Mouse (Mus musculus) CH12.LX (cell line): ENCODE results near the gene Psmd3.

Experiments used
- CTCF ChIP-seq, 2 experiments: IDR thresholded peaks in 1 of 2; conservative IDR thresholded peaks in 1 of 2; 2 replicates each; pipeline ENCODE4 v1.5.1; 2011 to 2012; ENCODE audit warnings: low read depth in 2 of 2, low read length in 2 of 2, improper control_type of control experiment in 1 of 2, inconsistent platforms in 1 of 2, mild to moderate bottlenecking in 1 of 2, moderate library complexity in 1 of 2
- EP300 ChIP-seq: IDR thresholded peaks from 2 replicates; pipeline ENCODE4 v1.6.1; 2011; ENCODE audit warnings: low read length, improper control_type of control experiment
- KAT2A ChIP-seq: IDR thresholded peaks from 2 replicates; pipeline ENCODE4 v1.6.1; 2012; ENCODE audit warnings: low read length, improper control_type of control experiment, inconsistent platforms; ENCODE audit not compliant: insufficient replicate concordance
- MXI1 ChIP-seq: IDR thresholded peaks from 2 replicates; pipeline ENCODE4 v1.6.1; 2011; ENCODE audit warnings: mild to moderate bottlenecking, low read depth, low read length, improper control_type of control experiment
- POLR2A ChIP-seq: IDR thresholded peaks from 2 replicates; pipeline ENCODE4 v1.6.1; 2011; ENCODE audit warnings: low read depth, mild to moderate bottlenecking, improper control_type of control experiment, low read length
- TBP ChIP-seq: conservative IDR thresholded peaks from 2 replicates; pipeline ENCODE4 v1.6.1; 2011; ENCODE audit warnings: low read depth, low read length, improper control_type of control experiment
- UBTF ChIP-seq: IDR thresholded peaks from 2 replicates; pipeline ENCODE4 v1.6.1; 2012; ENCODE audit warnings: low read depth, mild to moderate bottlenecking, inconsistent platforms, low read length, improper control_type of control experiment, moderate library complexity
- USF1 ChIP-seq: IDR thresholded peaks from 2 replicates; pipeline ENCODE4 v1.6.1; 2014; ENCODE audit warnings: low read depth, mild to moderate bottlenecking, inconsistent platforms, low read length, improper control_type of control experiment

GRCm38 (mm10) chr11:98736176-98736575 lies 53.8 kb downstream of the Psmd3 start:
- TF ChIP-seq CTCF (conservative IDR thresholded peaks at IDR 0.05 in 1 of 2, IDR thresholded peaks at IDR 0.05 in 1 of 2; ENCODE audit: low read depth in 2 of 2, low read length in 2 of 2) (no peak), POLR2A (no peak), MXI1 (no peak), USF1 (no peak), EP300 (no peak), KAT2A (no peak), TBP (no peak), UBTF (no peak)
